Mouse (Mus musculus): ENCODE data around the gene Coro6.

DNA sequence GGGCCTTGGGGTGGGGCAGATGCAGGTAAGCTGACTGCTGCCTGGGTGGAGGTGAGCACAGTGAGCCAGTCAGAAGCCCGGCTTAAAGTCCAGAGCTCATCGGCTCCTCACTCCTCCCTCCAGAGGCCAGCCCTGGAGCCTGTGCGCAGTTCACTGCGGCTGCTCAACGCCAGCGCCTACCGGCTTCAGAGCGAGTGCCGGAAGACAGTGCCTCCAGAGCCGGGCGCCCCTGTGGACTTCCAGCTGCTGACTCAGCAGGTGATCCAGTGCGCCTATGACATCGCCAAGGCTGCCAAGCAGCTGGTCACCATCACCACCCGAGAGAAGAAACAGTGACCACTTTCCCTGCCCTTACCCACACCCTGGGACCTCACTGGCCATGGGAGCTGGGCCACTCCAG, 44.1 kb downstream of the Coro6 start:
- no peak for TF ChIP-seq CTCF (IDR thresholded peaks at IDR 0.05; ENCODE audit: low read depth)
- TF ChIP-seq EP300 (IDR thresholded peaks at IDR 0.05; ENCODE audit: low read depth): no peak

Data from heart, postnatal 0 days (tissue).